Mouse (Mus musculus): ENCODE results near the gene Cldn1. TPM values are rescaled to one million over a fixed set of nuclear protein-coding genes. Genes with fewer than 3 reads are reported as not detected.

The Cldn1 gene
- polyA plus RNA-seq, 1 experiment from 2014 or later, result 5.6 TPM

DNA sequence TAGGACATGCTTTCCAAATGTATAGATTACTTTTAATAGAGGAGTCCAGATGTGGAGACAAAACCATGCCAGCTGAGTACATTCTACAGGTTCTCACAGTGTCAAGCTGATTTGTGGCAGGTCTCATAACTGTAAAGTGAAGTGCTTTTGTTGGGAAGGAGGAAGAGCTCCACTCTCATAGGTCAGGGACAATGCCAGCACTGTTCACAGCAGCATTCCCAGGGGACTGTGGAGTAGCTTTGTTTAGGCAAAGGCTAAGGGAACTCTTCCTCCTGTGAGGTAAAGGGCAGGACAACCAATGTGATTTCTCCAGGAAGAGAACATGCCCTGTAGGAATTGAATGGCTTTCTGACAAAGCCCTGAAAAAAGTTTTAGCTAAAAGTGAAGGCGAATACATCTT, 1.5 kb downstream of the Cldn1 start:
- 91% methylated on average over 1 of the region's 1 CpGs for WGBS
- Histone ChIP-seq H3K4me3 (ENCODE audit: low read length) (no peak overlapping the region), H3K27ac (ENCODE audit: low read length) (no peak overlapping the region), H3K27me3 (replicated peaks; ENCODE audit: control insufficient read depth, insufficient read depth, low read length) (no peaks in the 10 kb centered on the region), H3K9me3 (ENCODE audit: control insufficient read depth, low read length) (no peaks in the 10 kb centered on the region), H3K36me3 (ENCODE audit: control insufficient read depth, insufficient read depth, low read length) (no peaks in the 10 kb centered on the region), H3K9ac (ENCODE audit: low read depth, low read length) (no peak overlapping the region), H3K4me1 (ENCODE audit: control insufficient read depth, insufficient read depth, low read length) (peaks cover 4% of the 10 kb centered on the region), H3K4me2 (ENCODE audit: low read depth, low read length) (no peak overlapping the region)
- no peak for ATAC-seq

DNA sequence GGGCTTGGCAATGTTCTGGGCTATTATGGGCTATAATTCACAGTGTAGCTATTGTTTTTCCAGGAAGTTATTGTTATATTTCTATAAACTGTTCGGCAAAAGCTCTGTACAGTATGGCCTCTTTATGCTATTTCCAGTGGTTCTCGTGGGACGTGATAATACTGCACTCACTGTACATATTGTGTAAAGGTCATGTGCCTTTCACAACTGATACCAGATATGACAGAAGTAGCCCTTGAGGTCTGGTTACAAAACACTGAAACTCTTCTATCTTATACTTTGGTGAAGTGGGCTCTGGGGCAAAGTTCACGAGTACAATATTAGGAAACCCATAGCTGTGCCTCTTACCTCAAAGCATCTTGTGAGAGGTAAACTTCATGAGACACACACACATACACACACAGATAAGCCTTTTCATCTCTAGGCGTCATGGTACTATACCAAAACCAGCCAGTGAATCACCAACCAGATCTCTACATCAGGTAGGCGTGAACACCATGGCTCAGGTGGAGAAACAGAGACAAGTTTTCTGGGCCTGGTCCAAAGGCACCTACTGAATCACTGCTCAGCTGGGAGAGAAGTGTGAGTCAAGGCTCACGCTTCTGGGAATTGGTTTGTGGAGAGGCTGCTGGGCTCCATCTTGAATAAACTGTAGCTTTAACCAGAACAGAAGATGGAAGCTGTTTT, 2.5 kb downstream of the Cldn1 start:
- Histone ChIP-seq H3K9me3 (ENCODE audit: control insufficient read depth, low read length) (no peaks in the 10 kb centered on the region), H3K4me2 (ENCODE audit: low read depth, low read length) (no peak overlapping the region), H3K36me3 (ENCODE audit: control insufficient read depth, insufficient read depth, low read length) (no peaks in the 10 kb centered on the region), H3K27me3 (replicated peaks; ENCODE audit: control insufficient read depth, insufficient read depth, low read length) (no peaks in the 10 kb centered on the region), H3K4me1 (ENCODE audit: control insufficient read depth, insufficient read depth, low read length) (peaks cover 4% of the 10 kb centered on the region), H3K27ac (ENCODE audit: low read length) (no peak overlapping the region), H3K4me3 (ENCODE audit: low read length) (no peak overlapping the region), H3K9ac (ENCODE audit: low read depth, low read length) (no peak overlapping the region)
- WGBS, result 79% methylated on average over 7 of the region's 7 CpGs
- peak; percentile 55; the same call in 1 of the 2 replicates for ATAC-seq

DNA sequence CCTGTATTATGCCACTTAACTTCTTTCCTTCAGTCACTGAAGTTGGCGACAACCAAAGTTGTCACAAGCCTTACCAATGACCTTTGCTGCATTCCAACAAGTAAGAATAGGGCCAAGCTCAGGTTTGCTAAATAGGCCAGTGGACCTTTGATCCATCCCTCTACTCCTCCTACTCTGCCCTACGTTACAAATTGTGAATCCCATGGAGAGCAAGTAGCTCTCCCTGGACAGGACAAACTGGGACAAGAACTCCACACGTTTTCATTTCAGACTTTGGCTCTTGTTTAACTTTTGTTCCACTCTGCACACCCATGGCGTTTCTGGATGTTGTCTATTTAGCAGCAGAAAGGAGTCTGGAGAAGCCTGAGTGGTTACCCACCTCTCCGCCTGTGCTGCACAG, 3.5 kb downstream of the Cldn1 start:
- Histone ChIP-seq H3K4me2 (ENCODE audit: low read depth, low read length) (no peak overlapping the region), H3K36me3 (ENCODE audit: control insufficient read depth, insufficient read depth, low read length) (no peaks in the 10 kb centered on the region), H3K27me3 (replicated peaks; ENCODE audit: control insufficient read depth, insufficient read depth, low read length) (no peaks in the 10 kb centered on the region), H3K4me1 (ENCODE audit: control insufficient read depth, insufficient read depth, low read length) (peaks cover 4% of the 10 kb centered on the region), H3K27ac (ENCODE audit: low read length) (no peak overlapping the region), H3K9me3 (ENCODE audit: control insufficient read depth, low read length) (no peaks in the 10 kb centered on the region), H3K4me3 (ENCODE audit: low read length) (no peak overlapping the region), H3K9ac (ENCODE audit: low read depth, low read length) (no peak overlapping the region)
- 70% methylated on average over 5 of the region's 5 CpGs for WGBS
- ATAC-seq, result no peak

DNA sequence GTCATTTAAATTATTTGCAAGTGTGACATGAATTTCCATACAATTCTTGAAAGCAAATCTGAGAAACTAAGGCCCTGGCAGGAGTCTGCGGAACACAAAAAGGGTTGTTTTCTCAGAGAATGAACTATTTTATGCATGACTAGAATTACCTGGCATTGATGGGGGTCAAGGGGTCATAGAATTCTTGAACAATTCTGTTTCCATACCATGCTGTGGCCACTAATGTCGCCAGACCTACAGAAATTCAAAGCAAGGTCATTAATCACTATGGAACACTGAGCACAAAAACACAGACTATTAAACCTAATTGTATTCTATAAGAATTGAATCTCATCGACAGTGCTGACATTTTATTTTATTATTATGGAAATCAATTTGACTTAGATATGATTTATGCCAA, 10.9 kb downstream of the Cldn1 start:
- no peak overlapping the region for H3K9ac ChIP-seq (ENCODE audit: low read depth, low read length)
- no peaks in the 10 kb centered on the region for H3K27me3 ChIP-seq (replicated peaks; ENCODE audit: control insufficient read depth, insufficient read depth, low read length)
- WGBS, result 74% methylated on average over 3 of the region's 3 CpGs
- H3K9me3 ChIP-seq (ENCODE audit: control insufficient read depth, low read length), result no peaks in the 10 kb centered on the region
- no peak overlapping the region for H3K4me2 ChIP-seq (ENCODE audit: low read depth, low read length)
- H3K27ac ChIP-seq (ENCODE audit: low read length), result no peak overlapping the region
- no peak for ATAC-seq
- H3K4me1 ChIP-seq (ENCODE audit: control insufficient read depth, insufficient read depth, low read length), result no peaks in the 10 kb centered on the region
- no peaks in the 10 kb centered on the region for H3K36me3 ChIP-seq (ENCODE audit: control insufficient read depth, insufficient read depth, low read length)
- H3K4me3 ChIP-seq (ENCODE audit: low read length), result no peak overlapping the region

DNA sequence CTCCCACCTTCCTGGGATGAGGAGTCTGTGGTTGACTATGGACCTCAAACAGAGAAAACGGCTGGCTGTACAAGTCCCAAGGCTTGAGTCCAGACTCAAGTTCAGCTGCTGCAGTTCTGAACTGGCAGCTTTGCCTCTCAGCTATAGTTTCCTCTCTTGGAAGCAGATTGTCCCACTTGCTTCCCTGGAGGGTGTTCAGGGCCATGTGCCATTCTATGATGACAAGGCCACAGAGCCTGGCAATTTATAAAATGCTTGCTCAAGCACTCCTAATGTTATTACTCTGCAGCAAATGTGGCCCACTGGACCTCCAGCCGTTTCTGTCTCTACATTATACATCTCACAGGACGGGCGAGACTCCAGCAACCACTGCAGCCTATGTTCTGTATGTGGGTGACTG, 12.0 kb downstream of the Cldn1 start:
- WGBS, result 83% methylated on average over 4 of the region's 4 CpGs
- ATAC-seq, result no peak
- H3K27me3 ChIP-seq (replicated peaks; ENCODE audit: control insufficient read depth, insufficient read depth, low read length), result no peaks in the 10 kb centered on the region
- no peak overlapping the region for H3K9ac ChIP-seq (ENCODE audit: low read depth, low read length)
- no peak overlapping the region for H3K27ac ChIP-seq (ENCODE audit: low read length)
- H3K4me1 ChIP-seq (ENCODE audit: control insufficient read depth, insufficient read depth, low read length), result no peaks in the 10 kb centered on the region
- no peaks in the 10 kb centered on the region for H3K36me3 ChIP-seq (ENCODE audit: control insufficient read depth, insufficient read depth, low read length)
- no peak overlapping the region for H3K4me3 ChIP-seq (ENCODE audit: low read length)
- no peaks in the 10 kb centered on the region for H3K9me3 ChIP-seq (ENCODE audit: control insufficient read depth, low read length)
- no peak overlapping the region for H3K4me2 ChIP-seq (ENCODE audit: low read depth, low read length)

DNA sequence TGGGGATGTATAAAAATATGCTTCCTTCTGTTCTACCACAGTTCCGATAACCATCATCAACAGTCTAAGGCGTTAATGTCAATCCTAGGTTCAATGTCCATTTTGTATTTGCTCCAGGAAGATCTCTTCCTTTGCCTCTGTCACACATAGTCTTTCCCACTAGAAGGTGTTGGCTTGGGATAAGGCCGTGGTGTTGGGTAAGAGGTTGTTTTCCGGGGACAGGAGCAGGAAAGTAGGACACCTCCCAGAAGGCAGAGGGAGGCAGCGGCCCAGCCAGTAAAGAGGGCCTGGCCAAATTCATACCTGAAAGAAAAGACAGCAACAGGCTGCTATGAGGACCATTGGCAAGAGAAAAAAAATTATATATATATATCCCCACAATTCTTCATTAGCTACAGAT, 12.7 kb downstream of the Cldn1 start:
- 89% methylated on average over 5 of the region's 5 CpGs for WGBS
- H3K9ac ChIP-seq (ENCODE audit: low read depth, low read length), result no peak overlapping the region
- no peaks in the 10 kb centered on the region for H3K9me3 ChIP-seq (ENCODE audit: control insufficient read depth, low read length)
- H3K36me3 ChIP-seq (ENCODE audit: control insufficient read depth, insufficient read depth, low read length), result no peaks in the 10 kb centered on the region
- H3K4me2 ChIP-seq (ENCODE audit: low read depth, low read length), result no peak overlapping the region
- no peak overlapping the region for H3K27ac ChIP-seq (ENCODE audit: low read length)
- H3K4me1 ChIP-seq (ENCODE audit: control insufficient read depth, insufficient read depth, low read length), result no peaks in the 10 kb centered on the region
- no peak overlapping the region for H3K4me3 ChIP-seq (ENCODE audit: low read length)
- ATAC-seq, result no peak
- no peaks in the 10 kb centered on the region for H3K27me3 ChIP-seq (replicated peaks; ENCODE audit: control insufficient read depth, insufficient read depth, low read length)

DNA sequence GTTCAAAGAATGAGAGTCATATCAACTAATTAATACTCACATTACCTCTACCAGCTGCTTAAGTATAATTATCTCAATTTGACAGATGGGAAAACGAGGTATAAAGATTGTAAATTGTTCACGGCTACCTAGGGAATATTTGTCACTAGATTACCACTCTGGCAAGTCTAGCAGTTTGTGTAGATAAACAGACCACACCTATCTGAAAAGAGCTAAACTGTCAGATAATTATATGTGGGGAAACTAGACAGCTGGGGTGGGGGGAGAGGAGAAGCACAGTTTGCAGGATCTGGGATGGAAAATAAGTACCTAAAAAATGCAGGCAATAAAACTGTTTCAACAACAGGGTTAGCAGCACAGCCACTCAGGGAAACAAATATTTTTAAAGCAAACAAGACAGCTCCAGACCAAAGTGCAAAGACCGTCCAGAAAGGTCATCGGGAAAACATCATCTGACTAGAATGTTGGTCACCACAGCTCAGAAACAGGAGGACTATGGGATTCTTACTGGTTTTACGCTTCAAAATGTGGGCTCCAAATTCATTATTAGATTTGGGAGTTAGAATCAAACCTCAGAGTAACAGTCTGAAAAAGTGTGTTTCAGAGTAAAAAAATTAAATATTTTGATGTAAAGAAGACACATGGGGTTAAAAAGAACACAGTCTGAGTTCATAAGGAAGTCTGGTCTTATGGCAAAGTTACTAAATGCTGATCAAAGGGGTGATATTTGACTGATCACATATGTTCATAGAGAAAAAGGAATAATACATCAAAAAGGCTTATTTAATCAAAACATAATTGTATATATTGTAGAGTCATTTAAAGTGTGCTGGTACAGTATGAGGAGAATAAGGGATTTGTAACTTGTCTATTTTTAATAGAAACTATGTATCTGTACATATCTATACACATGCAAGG, 13.5 kb downstream of the Cldn1 start:
- H3K27ac ChIP-seq (ENCODE audit: low read length), result no peak overlapping the region
- no peaks in the 10 kb centered on the region for H3K4me1 ChIP-seq (ENCODE audit: control insufficient read depth, insufficient read depth, low read length)
- H3K9ac ChIP-seq (ENCODE audit: low read depth, low read length), result no peak overlapping the region
- no peak for ATAC-seq
- H3K27me3 ChIP-seq (replicated peaks; ENCODE audit: control insufficient read depth, insufficient read depth, low read length), result no peaks in the 10 kb centered on the region
- no peaks in the 10 kb centered on the region for H3K36me3 ChIP-seq (ENCODE audit: control insufficient read depth, insufficient read depth, low read length)
- H3K9me3 ChIP-seq (ENCODE audit: control insufficient read depth, low read length), result no peaks in the 10 kb centered on the region
- H3K4me2 ChIP-seq (ENCODE audit: low read depth, low read length), result no peak overlapping the region
- WGBS, result 59% methylated on average over 5 of the region's 5 CpGs
- no peak overlapping the region for H3K4me3 ChIP-seq (ENCODE audit: low read length)

DNA sequence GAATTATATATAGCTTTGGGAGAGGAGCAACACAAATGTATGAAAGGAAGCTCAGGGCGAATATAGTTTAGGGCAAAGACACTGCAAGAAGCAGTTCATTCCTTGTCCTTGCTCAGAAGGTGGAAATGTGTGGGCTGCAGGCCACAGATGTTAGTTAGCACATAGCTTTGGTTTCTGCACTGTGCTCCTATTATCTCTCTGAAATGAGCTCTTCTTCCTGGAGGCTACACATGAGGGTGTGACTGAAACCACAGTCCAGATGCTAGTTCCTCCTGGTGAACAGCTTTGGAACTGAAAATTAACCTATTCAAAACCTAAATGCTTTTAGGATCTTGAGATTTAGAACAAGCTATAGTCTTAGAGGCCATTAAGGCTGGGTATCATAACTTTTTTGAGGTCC, 16.1 kb downstream of the Cldn1 start:
- no peak for ATAC-seq
- Histone ChIP-seq H3K4me1 (ENCODE audit: control insufficient read depth, insufficient read depth, low read length) (no peaks in the 10 kb centered on the region), H3K9ac (ENCODE audit: low read depth, low read length) (no peak overlapping the region), H3K9me3 (ENCODE audit: control insufficient read depth, low read length) (no peaks in the 10 kb centered on the region), H3K4me3 (ENCODE audit: low read length) (no peak overlapping the region), H3K36me3 (ENCODE audit: control insufficient read depth, insufficient read depth, low read length) (no peaks in the 10 kb centered on the region), H3K27ac (ENCODE audit: low read length) (no peak overlapping the region), H3K4me2 (ENCODE audit: low read depth, low read length) (no peak overlapping the region), H3K27me3 (replicated peaks; ENCODE audit: control insufficient read depth, insufficient read depth, low read length) (no peaks in the 10 kb centered on the region)
- WGBS, result 93% methylated on average over 1 of the region's 1 CpGs

DNA sequence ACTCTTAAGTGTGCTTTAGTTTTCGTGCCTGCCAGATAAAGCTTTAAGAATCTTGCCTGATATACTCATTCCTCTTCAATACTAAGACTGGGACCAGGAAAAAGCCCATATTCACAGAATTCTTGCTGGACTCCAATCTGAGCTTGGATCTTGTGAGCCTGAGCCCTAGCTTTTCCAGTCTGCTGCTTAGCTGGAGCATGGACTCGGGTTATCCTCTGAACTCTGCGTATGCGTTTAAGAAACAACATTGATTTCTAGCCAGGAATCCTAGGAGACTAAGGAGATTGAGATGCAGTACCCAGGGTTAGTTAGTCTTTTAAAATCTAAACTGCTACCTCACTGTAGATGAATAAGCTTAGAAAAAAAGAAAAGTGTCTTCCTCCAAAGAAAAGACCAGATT, 20.9 kb downstream of the Cldn1 start:
- Histone ChIP-seq H3K4me3 (ENCODE audit: low read length) (no peak overlapping the region), H3K27ac (ENCODE audit: low read length) (no peak overlapping the region), H3K27me3 (replicated peaks; ENCODE audit: control insufficient read depth, insufficient read depth, low read length) (no peaks in the 10 kb centered on the region), H3K36me3 (ENCODE audit: control insufficient read depth, insufficient read depth, low read length) (no peaks in the 10 kb centered on the region), H3K9ac (ENCODE audit: low read depth, low read length) (no peak overlapping the region), H3K9me3 (ENCODE audit: control insufficient read depth, low read length) (no peaks in the 10 kb centered on the region), H3K4me1 (ENCODE audit: control insufficient read depth, insufficient read depth, low read length) (no peaks in the 10 kb centered on the region), H3K4me2 (ENCODE audit: low read depth, low read length) (no peak overlapping the region)
- WGBS, result 81% methylated on average over 4 of the region's 4 CpGs
- no peak for ATAC-seq

Data from intestine, embryonic 16.5 days (tissue).